Comparison of ENCODE assay signal across 10 mouse cellular contexts in genomic region chr5:139694292-139694988, GRCm38 (mm10). TPM values are rescaled to one million over a fixed set of nuclear protein-coding genes. Genes with fewer than 3 reads are reported as not detected.
DNase-seq lines count a peak whose midpoint lies in the region; ATAC-seq and TF ChIP-seq lines count a peak whose summit lies in the region.
"Had no signal": no experiment of that assay in that cellular context is flagged by ENCODE, and none has a peak within 500 bp of the region (broad histone marks: within the 10 kb centered on the region; RNA-seq: fewer than 3 reads in every experiment).

No protein-coding gene starts in this region.

- H3K4me2 ChIP-seq in forebrain, embryonic 12.5 days, result 0 out of 2 replicates have a peak overlapping the region, but pooled peaks have one; percentile 26
- peak overlapping the region; percentile 35; the same call in 1 of the 2 replicates for H3K4me2 ChIP-seq in limb, embryonic 14.5 days (replicated peaks; ENCODE audit: low read depth, low read length, severe bottlenecking)
- H3K4me2 ChIP-seq: heart, embryonic 12.5 days had no signal

- TF ChIP-seq CTCF in cerebellum, adult 2 months (IDR thresholded peaks at IDR 0.05; ENCODE audit: borderline replicate concordance, insufficient read depth, low read depth, low read length), result no peak

- peak; percentile 74 for ATAC-seq in forebrain, embryonic 12.5 days (ENCODE audit: low FRiP score)
- ATAC-seq in limb, embryonic 14.5 days (ENCODE audit: low FRiP score, low read depth), result no peak

- intact Hi-C loops in left cerebral cortex, postnatal 4 days (cut with DNase I), result no loop called here

- no peak overlapping the region for H3K9ac ChIP-seq in forebrain, embryonic 12.5 days
- H3K9ac ChIP-seq in limb, embryonic 14.5 days (ENCODE audit: low read depth, low read length, severe bottlenecking), result peak overlapping the region; percentile 43; the same call in 1 of the 2 replicates
- H3K9ac ChIP-seq: heart, embryonic 12.5 days had no signal

- 13% methylated on average over 16 of the region's 16 CpGs for WGBS in cerebellum, adult 2 months
- WGBS in forebrain, embryonic 12.5 days, result 48% methylated on average over 16 of the region's 16 CpGs
- 36% methylated on average over 16 of the region's 16 CpGs for WGBS in limb, embryonic 14.5 days

- no peak for TF ChIP-seq POLR2A in cerebellum, adult 2 months (IDR thresholded peaks at IDR 0.05; ENCODE audit: borderline replicate concordance, insufficient read depth, low read length)
- TF ChIP-seq POLR2A in limb, embryonic 14.5 days (IDR thresholded peaks at IDR 0.05; ENCODE audit: borderline replicate concordance, extremely low read depth, insufficient read depth, insufficient read length), result no peak

- peak overlapping the region; percentile 16 for H3K4me3 ChIP-seq in cerebellum, adult 2 months (replicated peaks; ENCODE audit: insufficient read depth, low read depth, low read length)
- H3K4me3 ChIP-seq in forebrain, embryonic 12.5 days (replicated peaks), result no peak overlapping the region
- H3K4me3 ChIP-seq in limb, embryonic 14.5 days (replicated peaks; ENCODE audit: low read length), result 0 out of 2 replicates have a peak overlapping the region, but pooled peaks have one; percentile 2
- H3K4me3 ChIP-seq: heart, embryonic 12.5 days had no signal

- H3K36me3 ChIP-seq in forebrain, embryonic 12.5 days (replicated peaks), result no peaks in the 10 kb centered on the region
- no peaks in the 10 kb centered on the region for H3K36me3 ChIP-seq in limb, embryonic 14.5 days (ENCODE audit: control insufficient read depth, insufficient read depth, low read length)
- H3K36me3 ChIP-seq: heart, embryonic 12.5 days had no signal

- no peak overlapping the region for H3K27ac ChIP-seq in cerebellum, adult 2 months (ENCODE audit: insufficient read depth, low read length)
- 0 out of 2 replicates have a peak overlapping the region, but pooled peaks have one; percentile 46 for H3K27ac ChIP-seq in forebrain, embryonic 12.5 days
- H3K27ac ChIP-seq in limb, embryonic 14.5 days (replicated peaks; ENCODE audit: low read depth, low read length), result no peak overlapping the region

- DNase-seq in cerebellum, adult 2 months, result peak in 1 of 2 experiments; percentile 35
- no peak for DNase-seq in cerebellum, adult 9-10 months
- peak; percentile 42 for DNase-seq in left cerebral cortex, postnatal 4 days
- no peak for DNase-seq in left cerebral cortex, adult 9 months (ENCODE audit: low spot score in 2 of 2)
- no peak for DNase-seq in limb, embryonic 14.5 days (ENCODE audit: low spot score)
- DNase-seq in urinary bladder, postnatal 36 days (ENCODE audit: low spot score in 2 of 2), result no peak
- no peak for DNase-seq in gastrocnemius, postnatal 4 days (ENCODE audit: low spot score in 2 of 2)
- DNase-seq: adrenal gland, adult 2 months had no signal

- H3K27me3 ChIP-seq in cerebellum, adult 2 months (ENCODE audit: control insufficient read depth, insufficient read depth, low read length), result no peaks in the 10 kb centered on the region
- peaks cover 85% of the 10 kb centered on the region for H3K27me3 ChIP-seq in forebrain, embryonic 12.5 days
- no peaks in the 10 kb centered on the region for H3K27me3 ChIP-seq in limb, embryonic 14.5 days (ENCODE audit: control insufficient read depth, insufficient read depth, low read length)

- H3K4me1 ChIP-seq in cerebellum, adult 2 months (ENCODE audit: control insufficient read depth, insufficient read depth, low read length), result peaks cover 5% of the 10 kb centered on the region
- H3K4me1 ChIP-seq in forebrain, embryonic 12.5 days, result peaks cover 17% of the 10 kb centered on the region
- peaks cover 8% of the 10 kb centered on the region; the same call in 1 of the 2 replicates for H3K4me1 ChIP-seq in limb, embryonic 14.5 days (ENCODE audit: control insufficient read depth, insufficient read depth, low read length)

- H3K9me3 ChIP-seq in forebrain, embryonic 12.5 days, result 0 out of 2 replicates have a peak, but pooled peaks cover 9% of the 10 kb centered on the region
- no peaks in the 10 kb centered on the region for H3K9me3 ChIP-seq in limb, embryonic 14.5 days (ENCODE audit: control insufficient read depth, low read length)

RNA-seq across cellular contexts. Expression of gene Micall2, which starts 41.7 kb away (rescaled TPM):
- 2.6 and 2.7 TPM in 2 replicates for polyA plus RNA-seq in cerebellum, adult 2 months (2012; rRNA removed)
- 10 to 100 TPM; 11.4 to 11.5 TPM for total RNA-seq in left cerebral cortex, postnatal 4 days (2021)
- 6.2 and 6.5 TPM in 2 replicates for polyA plus RNA-seq in forebrain, embryonic 12.5 days (2016; fragmentation: Nextera tagmentation; extraction: Ambion mirVana)
- polyA plus RNA-seq in limb, embryonic 14.5 days (2012; rRNA removed), result 6.5 and 7.0 TPM in 2 replicates
- 5.5 and 7.4 TPM in 2 replicates for polyA plus RNA-seq in limb, embryonic 14.5 days (2014; fragmentation: Nextera tagmentation; extraction: Ambion mirVana)
- 1 to 10 TPM; 5.5 to 6.1 TPM for total RNA-seq in gastrocnemius, postnatal 4 days (2021)
